Mouse (Mus musculus) G1E (cell line): Measurements from ENCODE around the gene Cab39l. TPM values are rescaled to one million over a fixed set of nuclear protein-coding genes. Genes with fewer than 3 reads are reported as not detected.

Experiments used
- ATAC-seq: 2 replicates; pipeline ENCODE4 v1.8.0; 2016; ENCODE audit warnings: mild to moderate bottlenecking; ENCODE audit not compliant: insufficient number of reproducible peaks, poor library complexity, low FRiP score, severe bottlenecking; ENCODE audit errors: extremely low read depth
- DNase-seq: peaks from one replicate; pipeline ENCODE4 v3.0.0; 2012; ENCODE audit warnings: low spot score
- H3K27me3 ChIP-seq: 2 replicates; pipeline ENCODE4 v1.6.1; 2012; ENCODE audit warnings: mild to moderate bottlenecking, low read length, inconsistent platforms; ENCODE audit not compliant: insufficient read depth
- H3K36me3 ChIP-seq: replicated peaks from 2 replicates; pipeline ENCODE3; 2012; ENCODE audit warnings: mild to moderate bottlenecking, inconsistent platforms
- H3K4me1 ChIP-seq: 2 replicates; pipeline ENCODE4 v1.6.1; 2012; ENCODE audit warnings: low read depth, low read length, inconsistent platforms, mixed read lengths; ENCODE audit not compliant: insufficient read depth
- H3K4me3 ChIP-seq: 2 replicates; pipeline ENCODE4 v1.5.1; 2012; ENCODE audit warnings: low read depth, mild to moderate bottlenecking, inconsistent platforms, low read length, moderate library complexity, mixed read lengths
- H3K9me3 ChIP-seq: replicated peaks from 2 replicates; pipeline ENCODE4 v1.6.1; 2012; ENCODE audit warnings: inconsistent platforms
- CTCF ChIP-seq: IDR thresholded peaks from 2 replicates; pipeline ENCODE4 v1.5.1; 2012; ENCODE audit warnings: low read depth, low read length, inconsistent platforms, mixed read lengths
- GATA1 ChIP-seq: IDR thresholded peaks from 2 replicates; pipeline ENCODE4 v1.6.1; 2012; ENCODE audit warnings: borderline replicate concordance, low read length, inconsistent platforms, mixed read lengths
- GATA2 ChIP-seq: IDR thresholded peaks from 2 replicates; pipeline ENCODE4 v1.6.1; 2012; ENCODE audit warnings: low read depth, low read length, inconsistent platforms, borderline replicate concordance
- POLR2AphosphoS5 ChIP-seq: IDR thresholded peaks from 2 replicates; pipeline ENCODE4 v1.6.1; 2012; ENCODE audit warnings: low read depth, low read length, inconsistent platforms; ENCODE audit not compliant: insufficient replicate concordance
- TAL1 ChIP-seq: conservative IDR thresholded peaks from 2 replicates; pipeline ENCODE4 v1.6.1; 2012; ENCODE audit warnings: low read depth, low read length, inconsistent platforms, mixed read lengths
- polyA plus RNA-seq: library from polyadenylated mRNA; stranded (reverse); fragments of >175 nt; gene quantifications from 2 replicates; pipeline ENCODE4 v1.2.3, GENCODE M21; 2012
- total RNA-seq, 2 experiments: library from RNA; stranded (forward) in 1 of 2; stranded (reverse) in 1 of 2; fragments of 200-1000 nt in 1 of 2; fragments of >200 nt in 1 of 2; fragmentation: Nextera tagmentation in 1 of 2; gene quantifications; 2 replicates each; pipeline ENCODE4 v1.2.3; 2014 to 2017

Gene Cab39l
- total and polyA plus RNA-seq, 3 experiments: 2.2 to 100 (median 52.0) TPM

- no peak for DNase-seq
- Histone ChIP-seq H3K36me3 (peaks cover 80% of the 10 kb centered on the region), H3K27me3 (no peaks in the 10 kb centered on the region), H3K9me3 (no peaks in the 10 kb centered on the region), H3K4me3 (no peak overlapping the region), H3K4me1 (no peaks in the 10 kb centered on the region)
- no peak for ATAC-seq
- no peak for TF ChIP-seq GATA2
- TF ChIP-seq TAL1: no peak
- no peak for TF ChIP-seq CTCF
- TF ChIP-seq GATA1: no peak
- TF ChIP-seq POLR2AphosphoS5: no peak
These were observed 102.5 kb downstream of the Cab39l start for GRCm38 (mm10) chr14:59543158-59543826.

DNA sequence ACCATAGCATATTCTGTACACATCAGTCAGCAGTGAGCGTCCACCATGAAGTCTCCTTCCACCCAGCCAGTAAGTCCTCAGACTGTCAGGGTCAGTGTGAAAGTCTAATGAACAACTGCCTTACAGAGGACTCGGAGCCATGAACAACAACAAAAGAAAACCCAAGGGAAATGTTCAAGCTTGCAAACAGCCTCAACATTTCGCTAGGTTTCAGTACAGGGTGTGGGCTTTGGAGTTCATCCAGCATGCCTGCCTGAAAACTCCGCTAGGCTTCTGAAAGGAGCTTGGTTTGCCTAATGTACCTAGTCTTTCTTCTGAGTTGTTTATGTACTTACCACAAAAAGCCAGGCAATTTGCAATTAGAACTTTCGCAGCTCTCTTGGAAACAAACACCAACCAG is 103.2 kb downstream of the Cab39l start:
- ATAC-seq (no peak), DNase-seq (no peak)
- TF ChIP-seq GATA2: no peak
- TF ChIP-seq CTCF: no peak
- no peak for TF ChIP-seq POLR2AphosphoS5
- no peak for TF ChIP-seq TAL1
- no peak for TF ChIP-seq GATA1
- no peaks in the 10 kb centered on the region for H3K27me3 ChIP-seq
- no peak overlapping the region for H3K4me3 ChIP-seq
- H3K9me3 ChIP-seq: no peaks in the 10 kb centered on the region
- no peaks in the 10 kb centered on the region for H3K4me1 ChIP-seq
- H3K36me3 ChIP-seq: peaks cover 81% of the 10 kb centered on the region

GRCm38 (mm10) chr14:59546162-59546880 is 105.5 kb downstream of the Cab39l start:
- ATAC-seq: no peak
- Histone ChIP-seq H3K27me3 (no peaks in the 10 kb centered on the region), H3K36me3 (peaks cover 83% of the 10 kb centered on the region), H3K4me3 (no peak overlapping the region), H3K9me3 (no peaks in the 10 kb centered on the region), H3K4me1 (no peaks in the 10 kb centered on the region)
- TF ChIP-seq CTCF: no peak
- TF ChIP-seq POLR2AphosphoS5: no peak
- TF ChIP-seq TAL1: no peak
- TF ChIP-seq GATA2: no peak
- no peak for TF ChIP-seq GATA1
- no peak for DNase-seq

DNA sequence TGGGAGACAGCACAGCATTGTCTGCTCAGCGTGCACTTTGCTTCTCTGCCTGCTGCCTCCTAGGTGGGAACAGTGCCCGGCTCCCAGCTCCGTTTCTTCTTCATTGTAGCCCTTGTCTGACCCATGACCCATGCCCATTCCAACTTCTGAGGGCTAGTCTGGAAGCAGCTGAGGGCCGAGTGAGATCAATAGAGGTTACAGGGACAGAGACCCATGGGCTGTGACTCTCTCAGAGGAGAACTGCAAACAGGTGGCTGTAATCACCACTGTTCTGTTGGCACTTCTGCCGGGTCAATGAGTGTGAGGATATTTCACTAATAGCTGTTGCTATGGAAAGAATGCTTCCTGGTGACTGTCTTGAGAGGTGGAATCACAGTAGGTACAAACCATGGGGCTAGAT is 106.8 kb downstream of the Cab39l start:
- H3K4me3 ChIP-seq: no peak overlapping the region
- TF ChIP-seq POLR2AphosphoS5: no peak
- no peak for TF ChIP-seq GATA1
- no peak for TF ChIP-seq TAL1
- no peak for TF ChIP-seq CTCF
- TF ChIP-seq GATA2: no peak
- H3K36me3 ChIP-seq: peaks cover 78% of the 10 kb centered on the region
- DNase-seq (no peak), ATAC-seq (no peak)
- no peaks in the 10 kb centered on the region for H3K9me3 ChIP-seq
- H3K27me3 ChIP-seq: no peaks in the 10 kb centered on the region
- H3K4me1 ChIP-seq: no peaks in the 10 kb centered on the region

DNA sequence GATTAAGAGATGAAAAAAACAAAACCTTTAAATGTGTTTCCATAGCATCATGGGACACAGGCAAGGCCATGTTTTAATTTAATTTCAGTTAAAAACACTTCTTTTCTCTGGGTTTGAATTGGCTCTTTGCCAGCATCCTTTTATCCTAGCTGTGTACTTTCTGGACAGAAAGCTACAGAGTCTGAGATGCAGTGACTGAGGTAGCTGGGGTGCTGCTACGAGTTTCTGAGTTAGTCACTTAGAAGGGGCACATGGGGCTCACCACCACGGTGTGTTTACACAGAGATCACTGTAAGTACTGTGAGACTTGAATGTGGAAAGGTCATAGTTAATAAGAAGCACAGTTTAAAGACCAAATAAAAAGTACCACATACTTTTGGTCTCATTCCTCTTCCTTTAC is 107.8 kb downstream of the Cab39l start:
- no peak overlapping the region for H3K4me3 ChIP-seq
- ATAC-seq (no peak), DNase-seq (no peak)
- H3K4me1 ChIP-seq: no peaks in the 10 kb centered on the region
- no peaks in the 10 kb centered on the region for H3K9me3 ChIP-seq
- no peaks in the 10 kb centered on the region for H3K27me3 ChIP-seq
- TF ChIP-seq CTCF (no peak), POLR2AphosphoS5 (no peak)
- peaks cover 69% of the 10 kb centered on the region for H3K36me3 ChIP-seq

DNA sequence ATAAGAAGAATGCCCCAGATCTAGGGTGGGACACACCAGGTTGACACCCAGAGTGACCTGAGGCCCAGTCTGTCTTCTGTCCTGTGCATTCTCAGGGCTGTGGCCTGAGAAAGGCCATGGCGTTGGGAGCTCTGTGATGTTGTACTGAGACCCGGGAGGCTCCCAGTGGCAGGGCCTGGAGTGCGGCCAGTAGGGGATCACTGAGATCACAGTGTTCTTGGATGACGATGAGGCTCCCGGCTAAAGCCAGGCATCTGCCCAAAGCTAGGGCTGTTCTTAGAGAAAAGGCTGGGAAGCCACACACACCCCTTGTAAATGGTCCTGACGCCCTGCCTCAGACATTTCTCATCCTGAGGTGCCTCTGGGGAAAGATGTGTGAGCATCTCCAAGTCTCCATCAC is 108.3 kb downstream of the Cab39l start:
- no peaks in the 10 kb centered on the region for H3K27me3 ChIP-seq
- no peaks in the 10 kb centered on the region for H3K9me3 ChIP-seq
- TF ChIP-seq GATA1: no peak
- TF ChIP-seq TAL1: no peak
- TF ChIP-seq CTCF: no peak
- no peak for TF ChIP-seq GATA2
- TF ChIP-seq POLR2AphosphoS5: no peak
- ATAC-seq: no peak
- H3K36me3 ChIP-seq: peaks cover 65% of the 10 kb centered on the region
- no peaks in the 10 kb centered on the region for H3K4me1 ChIP-seq
- DNase-seq: no peak
- no peak overlapping the region for H3K4me3 ChIP-seq
